Comparison of ENCODE assay signal across 8 mouse cellular contexts in the genomic region with DNA sequence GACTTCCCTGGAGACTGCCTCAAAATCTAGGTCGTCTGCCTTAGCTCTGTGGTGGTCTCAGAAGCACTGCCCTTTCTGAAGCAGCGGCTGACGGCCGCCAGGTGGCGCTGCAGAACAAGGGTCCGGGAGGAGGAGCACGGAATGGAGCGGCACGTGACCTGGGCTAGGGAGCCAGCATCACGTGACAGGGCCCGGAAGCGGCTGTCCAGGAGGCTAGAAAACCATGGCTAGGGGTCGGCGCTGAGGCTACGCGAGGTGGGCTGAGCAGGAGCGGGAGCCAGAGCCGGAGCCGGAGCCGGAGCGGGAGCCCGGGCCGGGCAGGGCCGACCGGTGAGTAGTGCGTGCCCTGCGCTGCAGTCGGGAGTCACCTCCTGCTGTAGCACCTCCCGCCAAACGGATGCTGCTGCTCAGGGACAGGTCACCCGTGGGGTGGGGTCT. TPM values are rescaled to one million over a fixed set of nuclear protein-coding genes. Genes with fewer than 3 reads are reported as not detected.
DNase-seq lines count a peak whose midpoint lies in the region; ATAC-seq and TF ChIP-seq lines count a peak whose summit lies in the region.

Gene Slc36a1, plus strand, starts transcription at position 192 of the 438 bp plus-strand sequence.

- H3K27me3 ChIP-seq in heart, embryonic 11.5 days (ENCODE audit: control insufficient read depth, insufficient read depth, low read length) = no peaks in the 10 kb centered on the region
- no peaks in the 10 kb centered on the region for H3K27me3 ChIP-seq in kidney, embryonic 16.5 days (ENCODE audit: insufficient read depth, low read length)
- H3K27me3 ChIP-seq in liver, adult 2 months (ENCODE audit: control insufficient read depth, insufficient read depth, low read length) = peaks cover 4% of the 10 kb centered on the region; the same call in 1 of the 2 replicates
- no peaks in the 10 kb centered on the region for H3K27me3 ChIP-seq in myocyte (ENCODE audit: control insufficient read depth, insufficient read depth, insufficient read length)
- no peaks in the 10 kb centered on the region for H3K27me3 ChIP-seq in splenic B cell, adult 2 months (ENCODE audit: control insufficient read depth, insufficient read depth, low read length, poor library complexity, severe bottlenecking)

- H3K4me1 ChIP-seq in bone marrow macrophage, adult 2 months (ENCODE audit: control insufficient read depth, insufficient read depth, low read length) = peaks cover 22% of the 10 kb centered on the region
- H3K4me1 ChIP-seq in embryonic fibroblast, embryonic 13.5 days (ENCODE audit: control insufficient read depth, insufficient read depth, low read length) = no peaks in the 10 kb centered on the region; the same call in 1 of the 2 replicates
- H3K4me1 ChIP-seq in heart, embryonic 11.5 days (ENCODE audit: control insufficient read depth, insufficient read depth, low read length) = no peaks in the 10 kb centered on the region
- peaks cover 23% of the 10 kb centered on the region for H3K4me1 ChIP-seq in kidney, embryonic 16.5 days (ENCODE audit: insufficient read depth, low read length)
- H3K4me1 ChIP-seq in liver, adult 2 months (ENCODE audit: control insufficient read depth, insufficient read depth, low read length) = peaks cover 25% of the 10 kb centered on the region

- peaks cover 12% of the 10 kb centered on the region; the same call in 1 of the 2 replicates for H3K79me2 ChIP-seq in liver, adult 2 months (ENCODE audit: control insufficient read depth, insufficient read depth, low read length)
- no peaks in the 10 kb centered on the region for H3K79me2 ChIP-seq in myocyte (ENCODE audit: control insufficient read depth, insufficient read depth)

- H3K36me3 ChIP-seq in heart, embryonic 11.5 days (ENCODE audit: control insufficient read depth, insufficient read depth, low read length) = no peaks in the 10 kb centered on the region
- no peaks in the 10 kb centered on the region for H3K36me3 ChIP-seq in kidney, embryonic 16.5 days (ENCODE audit: insufficient read depth, low read length)
- H3K36me3 ChIP-seq in liver, adult 2 months (ENCODE audit: control insufficient read depth, insufficient read depth, low read length) = no peaks in the 10 kb centered on the region
- H3K36me3 ChIP-seq in myocyte (ENCODE audit: control insufficient read depth, insufficient read depth) = no peaks in the 10 kb centered on the region
- no peaks in the 10 kb centered on the region for H3K36me3 ChIP-seq in splenic B cell, adult 2 months (ENCODE audit: control insufficient read depth, insufficient read depth, low read length, poor library complexity, severe bottlenecking)

- peak within 1 kb of the TSS; percentile 15 for H3ac ChIP-seq in myocyte (ENCODE audit: control insufficient read depth, insufficient read length)

- H3K4me3 ChIP-seq in bone marrow macrophage, adult 2 months (ENCODE audit: insufficient read depth, low read length) = peak within 1 kb of the TSS; percentile 98
- peak within 1 kb of the TSS; percentile 66 for H3K4me3 ChIP-seq in embryonic fibroblast, embryonic 13.5 days (ENCODE audit: insufficient read depth, low read length)
- H3K4me3 ChIP-seq in heart, embryonic 11.5 days (ENCODE audit: low read depth, low read length) = peak within 1 kb of the TSS; percentile 60
- peak within 1 kb of the TSS; percentile 68 for H3K4me3 ChIP-seq in kidney, embryonic 16.5 days (ENCODE audit: low read length)
- H3K4me3 ChIP-seq in liver, adult 2 months (ENCODE audit: insufficient read depth, low read depth, low read length) = peak within 1 kb of the TSS; percentile 78
- H3K4me3 ChIP-seq in myocyte = peak within 1 kb of the TSS; percentile 43

- peak; percentile 95 for TF ChIP-seq CTCF in bone marrow macrophage, adult 2 months (IDR thresholded peaks at IDR 0.05; ENCODE audit: low read depth, low read length)
- TF ChIP-seq CTCF in embryonic fibroblast, embryonic 13.5 days (IDR thresholded peaks at IDR 0.05; ENCODE audit: borderline replicate concordance, insufficient read depth, low read length) = peak; percentile 86
- TF ChIP-seq CTCF in liver, adult 2 months (IDR thresholded peaks at IDR 0.05; ENCODE audit: low read depth, low read length) = peak; percentile 98

- peak; percentile 94 for DNase-seq in A20 (ENCODE audit: low read depth, low spot score)
- DNase-seq in liver, adult 2 months (ENCODE audit: extremely low read depth, low read depth, low spot score) = peak; percentile 71
- DNase-seq in splenic B cell, adult 2 months (ENCODE audit: low read depth, low spot score) = peak; percentile 96

- H3K27ac ChIP-seq in bone marrow macrophage, adult 2 months (ENCODE audit: insufficient read depth, low read depth, low read length) = peak within 1 kb of the TSS; percentile 18; the same call in 1 of the 2 replicates
- H3K27ac ChIP-seq in embryonic fibroblast, embryonic 13.5 days (ENCODE audit: insufficient read depth, low read length) = no peak within 1 kb of the TSS
- H3K27ac ChIP-seq in heart, embryonic 11.5 days (ENCODE audit: low read depth, low read length) = no peak within 1 kb of the TSS
- H3K27ac ChIP-seq in kidney, embryonic 16.5 days (ENCODE audit: low read length) = no peak within 1 kb of the TSS
- H3K27ac ChIP-seq in liver, adult 2 months (replicated peaks; ENCODE audit: insufficient read depth, low read depth, low read length) = peak within 1 kb of the TSS; percentile 5

- H3K9ac ChIP-seq in heart, embryonic 11.5 days (ENCODE audit: low read depth, low read length) = peak within 1 kb of the TSS; percentile 77
- H3K9ac ChIP-seq in kidney, embryonic 16.5 days (replicated peaks; ENCODE audit: low read length) = peak within 1 kb of the TSS; percentile 75
- H3K9ac ChIP-seq in liver, adult 2 months (ENCODE audit: low read depth, low read length) = peak within 1 kb of the TSS; percentile 78

- H3K9me3 ChIP-seq in heart, embryonic 11.5 days (replicated peaks; ENCODE audit: control insufficient read depth, low read length) = no peaks in the 10 kb centered on the region
- no peaks in the 10 kb centered on the region for H3K9me3 ChIP-seq in kidney, embryonic 16.5 days (ENCODE audit: low read length)

- TF ChIP-seq POLR2A in bone marrow macrophage, adult 2 months (IDR thresholded peaks at IDR 0.05; ENCODE audit: borderline replicate concordance, low read depth, low read length) = no peak
- TF ChIP-seq POLR2A in embryonic fibroblast, embryonic 13.5 days (IDR thresholded peaks at IDR 0.05; ENCODE audit: low read depth, low read length) = peak; percentile 56
- TF ChIP-seq POLR2A in liver, adult 2 months (IDR thresholded peaks at IDR 0.05; ENCODE audit: extremely low read depth, insufficient read depth, low read length) = 0 out of 2 replicates have a peak, but pooled peaks have one; percentile 42
- no peak for TF ChIP-seq POLR2A in myocyte (IDR thresholded peaks at IDR 0.05; ENCODE audit: insufficient read length, low read depth)

- peak within 1 kb of the TSS; percentile 98 for H3K4me2 ChIP-seq in heart, embryonic 11.5 days
- peak within 1 kb of the TSS; percentile 99 for H3K4me2 ChIP-seq in kidney, embryonic 16.5 days (replicated peaks; ENCODE audit: low read depth, low read length)
- peak within 1 kb of the TSS; percentile 90 for H3K4me2 ChIP-seq in myocyte (ENCODE audit: low read depth)

- WGBS in heart, embryonic 11.5 days (ENCODE audit: insufficient replicate concordance) = under 1% methylated on average over 31 of the region's 31 CpGs
- 1% methylated on average over 23 of the region's 31 CpGs for WGBS in kidney, embryonic 16.5 days
- WGBS in liver, adult 2 months = under 1% methylated on average over 31 of the region's 31 CpGs

- ATAC-seq in heart, embryonic 11.5 days (replicated peaks; ENCODE audit: insufficient number of reproducible peaks, low FRiP score, low TSS enrichment) = peak; percentile 91
- ATAC-seq in kidney, embryonic 16.5 days (ENCODE audit: low FRiP score, low TSS enrichment) = peak; percentile 90

TF ChIP-seq in myocyte, 11 proteins besides CTCF, POLR2A, EP300 and RAD21:
- TF ChIP-seq USF1 (IDR thresholded peaks at IDR 0.05; ENCODE audit: low read depth) = peak; percentile 99
- TF ChIP-seq MAX (IDR thresholded peaks at IDR 0.05; ENCODE audit: low read depth) = no peak
- TF ChIP-seq TCF12 (IDR thresholded peaks at IDR 0.05; ENCODE audit: insufficient read depth, poor library complexity, severe bottlenecking) = no peak
- peak in 1 of 3 experiments; percentile 35 for TF ChIP-seq MYOG (IDR thresholded peaks at IDR 0.05; ENCODE audit: control insufficient read depth in 1 of 3, insufficient read depth in 1 of 3, insufficient read length in 2 of 3, low read depth in 2 of 3)
- peak; percentile 10 for TF ChIP-seq SRF (IDR thresholded peaks at IDR 0.05; ENCODE audit: control insufficient read depth, insufficient read length, low read depth)
- peak; percentile 44 for TF ChIP-seq POLR2AphosphoS2 (IDR thresholded peaks at IDR 0.05; ENCODE audit: insufficient read length, low read depth)
- TF ChIP-seq TCF3 (IDR thresholded peaks at IDR 0.05; ENCODE audit: insufficient read length, low read depth) = no peak

RNA-seq across cellular contexts. Expression of gene Slc36a1, which starts in this region (rescaled TPM):
- 38.7 and 44.3 TPM in 2 replicates for polyA plus RNA-seq in bone marrow macrophage, adult 2 months (2012; ENCODE audit: insufficient read depth, insufficient read length, missing spikeins)
- 15.4 and 15.7 TPM in 2 replicates for polyA plus RNA-seq in embryonic fibroblast, embryonic 13.5 days (2011; ENCODE audit: insufficient read length, low read depth, missing spikeins)
- polyA plus RNA-seq in heart, embryonic 11.5 days (2014; fragmentation: Nextera tagmentation; extraction: Ambion mirVana) = 0.59 and 2.0 TPM in 2 replicates
- polyA plus RNA-seq in kidney, embryonic 16.5 days (2015; fragmentation: Nextera tagmentation; extraction: Ambion mirVana) = 1.6 and 3.0 TPM in 2 replicates
- total RNA-seq in liver, adult 2 months (2014; rRNA removed) = 7.0 and 12.9 TPM in 2 replicates
- 24.0 and 26.2 TPM in 2 replicates for polyA plus RNA-seq in liver, adult 2 months (2012; rRNA removed)
- 5.3 TPM for polyA plus RNA-seq in myocyte (2012; fragmentation: generic; extraction: Trizol)

Comparison
In these comparisons a context has a peak if more than half of its experiments do, and no peak if none do; other contexts are left out.
1. H3K27ac ChIP-seq: peak in bone marrow macrophage, adult 2 months (single experiment) and liver, adult 2 months (single experiment); none in embryonic fibroblast, embryonic 13.5 days (single experiment), heart, embryonic 11.5 days (single experiment) and kidney, embryonic 16.5 days (single experiment).
2. H3K4me3 ChIP-seq: peak in every context shown above with its lines; median percentile 98 in bone marrow macrophage, adult 2 months; 78 in liver, adult 2 months; 68 in kidney, embryonic 16.5 days; 66 in embryonic fibroblast, embryonic 13.5 days; 60 in heart, embryonic 11.5 days; 43 in myocyte.
3. POLR2A ChIP-seq: peak in embryonic fibroblast, embryonic 13.5 days (single experiment) and liver, adult 2 months (single experiment); none in bone marrow macrophage, adult 2 months (single experiment) and myocyte (single experiment).
4. Peak in every context shown above with its lines, with median percentiles within 50 percentile points of each other: DNase-seq, CTCF ChIP-seq, H3K4me2 ChIP-seq and H3K9ac ChIP-seq.